Mouse (Mus musculus) left cerebral cortex, postnatal 14 days (tissue): Measurements from ENCODE around the gene Prnp. TPM values are rescaled to one million over a fixed set of nuclear protein-coding genes. Genes with fewer than 3 reads are reported as not detected.

Experiments used
- DNase-seq, 2 experiments: peaks; one replicate each; pipeline ENCODE4 v3.0.0; 2021 to 2022; ENCODE audit warnings: low spot score in 2 of 2, mixed read lengths in 1 of 2
- intact Hi-C: fragments of 180-260 bp; cut with DNase I; formaldehyde crosslinking; loops from one replicate; pipeline ENCODE4 v1.15.1; 2025
- total RNA-seq, 2 experiments: library from RNA; stranded (reverse); gene quantifications; 2 replicates each; pipeline ENCODE4 v1.2.3; 2021

Prnp gene
- total RNA-seq, 2 experiments from 2014 or later: 536 to 553 TPM

- intact Hi-C loops: loop anchor here (5.0 kb wide), 2 partner anchors 76 to 131 kb away; no protein-coding TSS in a partner anchor
- DNase-seq: peak in 1 of 2 experiments; percentile 3
These were observed 71.1 kb downstream of the Prnp start for GRCm38 (mm10) chr2:131980866-131981265.

- DNase-seq: peak; percentile 72
- intact Hi-C loops: loop anchor here (2.0 to 5.0 kb wide), 3 partner anchors 75 to 258 kb away; no protein-coding TSS in a partner anchor
These were observed 72.9 kb downstream of the Prnp start for GRCm38 (mm10) chr2:131982546-131983196.

- no peak for DNase-seq
- intact Hi-C loops: loop anchor here (5.0 kb wide), 1 partner anchor 39 kb away; no protein-coding TSS in a partner anchor
These were observed 78.2 kb downstream of the Prnp start for GRCm38 (mm10) chr2:131987950-131988349.

Other genes starting within 250 kb of the Prnp start
- gene Erv3, start 50.2 kb upstream of the Prnp start, total RNA-seq: under 1 TPM; 0.13 TPM
- 1 to 10 TPM in 1 of 2 experiments, not detected in 1; 1.1 TPM for gene Prn, start within 50 bp of the Prnp start, total RNA-seq
- 1 to 10 TPM; 2.4 to 2.7 TPM for gene Prnd, start 40.9 kb downstream of the Prnp start, total RNA-seq
- 10 to 100 TPM; 32.6 to 34.5 TPM for gene Rassf2, start 120.3 kb downstream of the Prnp start, total RNA-seq
- 100 to 1,000 TPM; 125 to 132 TPM for gene Slc23a2, start 235.2 kb downstream of the Prnp start, total RNA-seq